Mouse (Mus musculus): ENCODE data around the gene Arhgef7. TPM values are rescaled to one million over a fixed set of nuclear protein-coding genes. Genes with fewer than 3 reads are reported as not detected.

The Arhgef7 gene
- polyA plus RNA-seq (2016; fragmentation: Nextera tagmentation; extraction: Ambion mirVana), result 54.6 and 56.9 TPM in 2 replicates

- H3K27me3 ChIP-seq (ENCODE audit: poor library complexity, severe bottlenecking), result peaks cover 53% of the 10 kb centered on the region
- peak within 1 kb of the TSS; percentile 80 for H3K4me3 ChIP-seq
- peak; percentile 75 for DNase-seq (ENCODE audit: extremely low spot score, low spot score)
- peaks cover 38% of the 10 kb centered on the region for H3K4me1 ChIP-seq
- H3K27ac ChIP-seq, result peak within 1 kb of the TSS; percentile 98
- H3K9me3 ChIP-seq, result no peaks in the 10 kb centered on the region
- under 1% methylated on average over 106 of the region's 127 CpGs for WGBS
- peaks cover 6% of the 10 kb centered on the region for H3K36me3 ChIP-seq (replicated peaks)
Measured at GRCm38 (mm10) chr8:11727651-11728481, at the start of gene Arhgef7. Arhgef7 (plus strand) TSS chr8:11727721.

DNA sequence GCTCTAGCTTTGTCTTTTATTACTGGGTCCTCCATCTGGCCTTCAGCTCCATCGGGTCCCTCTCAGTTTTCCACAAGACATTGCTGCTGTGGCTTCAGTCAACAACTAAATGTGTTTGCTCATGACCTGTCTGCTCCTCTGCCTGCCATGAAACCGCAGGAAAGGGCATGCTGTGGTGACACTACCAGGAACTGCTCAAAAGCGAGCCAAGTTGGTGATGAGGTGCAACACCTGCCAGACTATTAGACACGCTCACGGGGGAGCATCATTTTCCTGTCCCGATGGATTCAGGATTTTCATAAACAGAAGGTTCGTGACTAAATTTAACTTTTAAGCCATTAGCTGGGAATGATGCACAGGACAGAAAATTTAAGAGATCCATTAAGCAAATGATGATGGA is 43.0 kb upstream of the Arhgef7 start:
- H3K27me3 ChIP-seq (ENCODE audit: poor library complexity, severe bottlenecking), result no peaks in the 10 kb centered on the region
- no peak overlapping the region for H3K27ac ChIP-seq
- no peaks in the 10 kb centered on the region for H3K36me3 ChIP-seq (replicated peaks)
- no peaks in the 10 kb centered on the region; the same call in 1 of the 2 replicates for H3K9me3 ChIP-seq
- WGBS, result 92% methylated on average over 7 of the region's 7 CpGs
- peaks cover 2% of the 10 kb centered on the region; the same call in 1 of the 2 replicates for H3K4me1 ChIP-seq
- H3K4me3 ChIP-seq, result no peak overlapping the region
- no peak for DNase-seq (ENCODE audit: extremely low spot score, low spot score)

- Histone ChIP-seq H3K4me3 (no peak overlapping the region), H3K9me3 (no peaks in the 10 kb centered on the region; the same call in 1 of the 2 replicates), H3K4me1 (peaks cover 10% of the 10 kb centered on the region), H3K36me3 (replicated peaks) (no peaks in the 10 kb centered on the region), H3K27ac (no peak overlapping the region), H3K27me3 (ENCODE audit: poor library complexity, severe bottlenecking) (no peaks in the 10 kb centered on the region)
- DNase-seq (ENCODE audit: extremely low spot score, low spot score), result no peak
- 94% methylated on average over 5 of the region's 5 CpGs for WGBS
Measured at GRCm38 (mm10) chr8:11687251-11687650, 40.3 kb upstream of the Arhgef7 start.

GRCm38 (mm10) chr8:11689945-11690344 is 37.6 kb upstream of the Arhgef7 start:
- peaks cover 10% of the 10 kb centered on the region for H3K4me1 ChIP-seq
- H3K4me3 ChIP-seq, result no peak overlapping the region
- H3K9me3 ChIP-seq, result no peaks in the 10 kb centered on the region; the same call in 1 of the 2 replicates
- H3K27me3 ChIP-seq (ENCODE audit: poor library complexity, severe bottlenecking), result no peaks in the 10 kb centered on the region
- WGBS, result 49% methylated on average over 7 of the region's 7 CpGs
- H3K36me3 ChIP-seq (replicated peaks), result no peaks in the 10 kb centered on the region
- DNase-seq (ENCODE audit: extremely low spot score, low spot score), result no peak
- H3K27ac ChIP-seq, result 0 out of 2 replicates have a peak overlapping the region, but pooled peaks have one; percentile 9

- WGBS, result 88% methylated on average over 6 of the region's 6 CpGs
Measured at GRCm38 (mm10) chr8:11691284-11691683, 36.2 kb upstream of the Arhgef7 start.

DNA sequence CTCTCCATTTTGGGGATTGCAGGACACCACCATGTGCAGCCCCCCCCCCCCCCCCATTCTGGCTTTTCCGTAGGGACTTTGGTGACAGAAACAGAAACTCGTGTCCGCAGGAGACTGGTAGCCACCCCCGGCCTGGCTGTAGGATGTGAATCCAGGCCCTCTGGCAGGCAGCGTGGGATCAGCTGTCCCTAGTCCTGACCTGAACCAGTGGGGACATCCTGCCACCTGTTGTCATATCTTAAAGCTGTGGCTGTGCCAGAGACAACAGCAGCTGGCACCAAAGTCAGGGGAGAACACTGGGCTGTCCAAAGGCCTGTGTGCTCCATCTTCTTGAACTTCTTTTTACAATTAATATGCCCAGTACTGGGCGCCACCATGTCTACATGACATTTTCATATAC is 35.8 kb upstream of the Arhgef7 start:
- H3K4me3 ChIP-seq, result no peak overlapping the region
- H3K4me1 ChIP-seq, result peaks cover 10% of the 10 kb centered on the region
- no peaks in the 10 kb centered on the region for H3K27me3 ChIP-seq (ENCODE audit: poor library complexity, severe bottlenecking)
- no peaks in the 10 kb centered on the region for H3K36me3 ChIP-seq (replicated peaks)
- WGBS, result 87% methylated on average over 6 of the region's 6 CpGs
- H3K27ac ChIP-seq, result no peak overlapping the region
- no peaks in the 10 kb centered on the region for H3K9me3 ChIP-seq
- no peak for DNase-seq (ENCODE audit: extremely low spot score, low spot score)

More at GRCm38 (mm10) chr8:11691284-11691683, 36.2 kb upstream of the Arhgef7 start:
- Histone ChIP-seq H3K36me3 (replicated peaks) (no peaks in the 10 kb centered on the region), H3K27ac (no peak overlapping the region), H3K4me3 (no peak overlapping the region), H3K27me3 (ENCODE audit: poor library complexity, severe bottlenecking) (no peaks in the 10 kb centered on the region), H3K4me1 (peaks cover 10% of the 10 kb centered on the region), H3K9me3 (no peaks in the 10 kb centered on the region)
- DNase-seq (ENCODE audit: extremely low spot score, low spot score), result no peak

DNA sequence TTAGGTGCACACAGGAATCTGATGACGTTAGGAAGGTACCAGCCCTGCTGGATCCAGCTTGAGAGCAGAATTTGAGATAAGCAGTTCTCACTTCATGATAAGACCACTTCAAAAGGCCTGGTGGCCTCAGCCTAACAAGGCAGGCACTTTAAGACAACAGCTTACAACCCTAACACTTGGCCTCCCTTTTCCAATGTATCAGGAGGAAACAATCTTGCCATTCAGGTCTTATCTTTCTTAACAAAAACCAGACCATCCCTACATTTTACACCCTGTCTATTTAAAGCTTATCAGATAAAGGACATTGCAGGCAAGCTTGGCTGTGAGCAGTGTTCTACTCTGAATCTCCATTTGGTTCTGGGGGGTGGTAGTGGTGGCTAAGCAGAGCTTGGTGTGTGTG is 35.1 kb upstream of the Arhgef7 start:
- 82% methylated on average over 1 of the region's 1 CpGs for WGBS
- DNase-seq (ENCODE audit: extremely low spot score, low spot score), result no peak

DNA sequence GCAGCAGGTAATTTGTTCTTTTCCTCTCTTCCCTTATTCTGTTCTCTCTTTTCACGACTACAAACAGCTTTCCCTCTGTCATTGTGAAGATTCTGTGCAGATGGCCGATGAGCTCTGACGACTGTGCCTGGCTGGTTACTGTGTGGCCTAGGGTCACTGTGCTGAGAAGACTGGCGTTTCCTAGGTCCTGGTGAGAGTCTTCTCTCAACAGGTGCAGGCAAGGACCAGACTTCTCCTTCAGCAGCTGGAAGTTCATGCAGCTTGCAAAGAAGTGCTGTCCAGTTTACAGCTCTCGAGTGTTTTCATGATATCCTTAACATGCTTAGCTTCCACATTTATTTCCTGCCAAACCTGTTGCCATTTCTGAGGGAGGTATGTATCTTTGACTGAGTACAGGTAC is 33.5 kb upstream of the Arhgef7 start:
- 90% methylated on average over 5 of the region's 5 CpGs for WGBS
- Histone ChIP-seq H3K27me3 (ENCODE audit: poor library complexity, severe bottlenecking) (peaks cover 7% of the 10 kb centered on the region; the same call in 1 of the 2 replicates), H3K27ac (no peak overlapping the region), H3K4me1 (peaks cover 14% of the 10 kb centered on the region), H3K4me3 (no peak overlapping the region), H3K9me3 (no peaks in the 10 kb centered on the region), H3K36me3 (replicated peaks) (no peaks in the 10 kb centered on the region)
- DNase-seq (ENCODE audit: extremely low spot score, low spot score), result no peak

More for the DNA sequence above, 35.1 kb upstream of the Arhgef7 start:
- Histone ChIP-seq H3K4me1 (peaks cover 10% of the 10 kb centered on the region), H3K9me3 (no peaks in the 10 kb centered on the region), H3K4me3 (no peak overlapping the region), H3K27ac (no peak overlapping the region), H3K36me3 (replicated peaks) (no peaks in the 10 kb centered on the region), H3K27me3 (ENCODE audit: poor library complexity, severe bottlenecking) (0 out of 2 replicates have a peak, but pooled peaks cover under 1% of the 10 kb centered on the region)

GRCm38 (mm10) chr8:11696176-11696575 is 31.3 kb upstream of the Arhgef7 start:
- Histone ChIP-seq H3K4me1 (peaks cover 18% of the 10 kb centered on the region), H3K36me3 (replicated peaks) (no peaks in the 10 kb centered on the region), H3K27me3 (ENCODE audit: poor library complexity, severe bottlenecking) (peaks cover 21% of the 10 kb centered on the region), H3K27ac (no peak overlapping the region), H3K9me3 (no peaks in the 10 kb centered on the region), H3K4me3 (no peak overlapping the region)
- 90% methylated on average over 3 of the region's 3 CpGs for WGBS
- DNase-seq (ENCODE audit: extremely low spot score, low spot score), result no peak

DNA sequence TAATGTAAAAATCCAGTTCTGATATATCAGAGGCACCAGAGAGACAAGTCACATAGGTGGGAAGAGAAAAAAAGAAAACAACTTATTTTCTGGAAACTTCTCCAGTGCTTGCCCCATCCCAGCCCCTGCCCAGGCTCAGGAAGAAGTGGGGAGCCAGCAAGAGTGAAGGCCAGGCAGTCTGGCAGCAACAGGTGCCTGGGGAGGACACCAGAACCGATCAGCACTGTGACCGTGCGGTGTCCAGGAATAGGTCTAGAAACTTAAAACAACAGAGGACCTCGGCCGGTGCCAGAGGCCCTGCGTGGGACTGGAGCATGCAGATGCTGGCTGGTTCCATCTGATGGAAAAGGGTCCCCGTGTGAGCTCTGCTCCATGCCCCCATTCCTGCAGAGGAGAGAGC is 30.1 kb upstream of the Arhgef7 start:
- H3K27ac ChIP-seq, result no peak overlapping the region
- H3K4me1 ChIP-seq, result peaks cover 18% of the 10 kb centered on the region
- no peak overlapping the region for H3K4me3 ChIP-seq
- H3K36me3 ChIP-seq (replicated peaks), result no peaks in the 10 kb centered on the region
- no peaks in the 10 kb centered on the region for H3K9me3 ChIP-seq
- no peak for DNase-seq (ENCODE audit: extremely low spot score, low spot score)
- 87% methylated on average over 7 of the region's 7 CpGs for WGBS
- peaks cover 25% of the 10 kb centered on the region for H3K27me3 ChIP-seq (ENCODE audit: poor library complexity, severe bottlenecking)

DNA sequence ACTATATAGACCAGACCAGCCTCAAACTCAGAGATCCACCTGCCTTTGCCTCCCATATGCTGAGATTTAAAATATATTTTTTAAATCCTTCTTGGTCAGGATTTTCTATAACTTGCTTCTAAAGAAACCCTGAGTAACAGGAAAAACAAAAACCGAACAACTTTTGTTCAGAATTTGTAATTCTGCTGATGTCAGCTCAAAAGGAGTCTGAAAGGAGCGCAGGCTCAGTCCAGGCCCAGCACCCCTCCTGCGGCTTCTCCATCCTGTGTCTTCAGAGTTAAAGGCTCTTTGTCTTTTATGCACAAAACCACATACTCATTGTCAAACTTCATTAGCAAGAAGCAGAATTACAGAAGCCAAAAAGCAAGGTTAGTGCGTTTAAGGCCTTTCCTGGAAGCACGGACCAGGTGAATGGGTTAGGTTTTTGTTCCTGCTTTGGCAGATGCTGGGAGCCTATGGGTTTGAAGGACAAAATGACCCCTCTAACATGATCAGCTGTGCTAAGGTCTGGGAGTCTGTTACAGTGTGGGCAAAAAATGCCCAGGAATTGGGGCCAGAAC is 28.0 kb upstream of the Arhgef7 start:
- Histone ChIP-seq H3K27me3 (ENCODE audit: poor library complexity, severe bottlenecking) (peaks cover 25% of the 10 kb centered on the region), H3K9me3 (peaks cover 3% of the 10 kb centered on the region; the same call in 1 of the 2 replicates), H3K27ac (no peak overlapping the region), H3K4me3 (no peak overlapping the region), H3K36me3 (replicated peaks) (no peaks in the 10 kb centered on the region), H3K4me1 (peaks cover 18% of the 10 kb centered on the region)
- DNase-seq (ENCODE audit: extremely low spot score, low spot score), result no peak
- WGBS, result 81% methylated on average over 5 of the region's 5 CpGs

GRCm38 (mm10) chr8:11700060-11701032 is 27.2 kb upstream of the Arhgef7 start:
- Histone ChIP-seq H3K36me3 (replicated peaks) (no peaks in the 10 kb centered on the region), H3K4me3 (peak overlapping the region; percentile 36), H3K4me1 (peaks cover 18% of the 10 kb centered on the region), H3K27ac (peak overlapping the region; percentile 54; the same call in 1 of the 2 replicates), H3K27me3 (ENCODE audit: poor library complexity, severe bottlenecking) (peaks cover 25% of the 10 kb centered on the region), H3K9me3 (peaks cover 3% of the 10 kb centered on the region; the same call in 1 of the 2 replicates)
- DNase-seq (ENCODE audit: extremely low spot score, low spot score), result peak; percentile 77
- WGBS, result 36% methylated on average over 26 of the region's 26 CpGs

Measured in forebrain, embryonic 10.5 days (tissue).